Mouse (Mus musculus) cerebellum, adult 18-20 months (tissue): Measurements from ENCODE around the gene Slc2a8.

Experiments
- DNase-seq, 2 experiments: peaks; one replicate each; pipeline ENCODE4 v3.0.0; 2021

Gene Slc2a8

DNA sequence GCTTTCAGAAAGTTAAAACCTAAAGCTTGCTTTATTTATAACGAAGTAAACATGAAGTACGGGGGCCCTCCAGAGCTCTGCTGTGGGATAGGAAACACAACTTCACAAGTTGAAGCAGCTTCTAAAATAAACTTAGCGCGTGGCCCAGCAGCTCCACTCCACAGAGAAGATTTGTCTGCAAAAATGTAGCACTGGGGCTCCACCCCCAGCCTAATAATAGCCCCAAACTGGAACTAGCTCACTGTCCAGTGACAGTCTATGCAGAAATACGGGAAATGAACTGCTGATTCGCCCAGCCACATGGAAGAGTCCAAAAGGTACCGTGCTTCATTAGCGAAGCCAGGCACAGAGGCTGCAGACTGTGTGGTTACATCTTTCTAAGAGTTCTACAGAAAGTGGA is 12.6 kb downstream of the Slc2a8 start:
- DNase-seq = no peak

DNA sequence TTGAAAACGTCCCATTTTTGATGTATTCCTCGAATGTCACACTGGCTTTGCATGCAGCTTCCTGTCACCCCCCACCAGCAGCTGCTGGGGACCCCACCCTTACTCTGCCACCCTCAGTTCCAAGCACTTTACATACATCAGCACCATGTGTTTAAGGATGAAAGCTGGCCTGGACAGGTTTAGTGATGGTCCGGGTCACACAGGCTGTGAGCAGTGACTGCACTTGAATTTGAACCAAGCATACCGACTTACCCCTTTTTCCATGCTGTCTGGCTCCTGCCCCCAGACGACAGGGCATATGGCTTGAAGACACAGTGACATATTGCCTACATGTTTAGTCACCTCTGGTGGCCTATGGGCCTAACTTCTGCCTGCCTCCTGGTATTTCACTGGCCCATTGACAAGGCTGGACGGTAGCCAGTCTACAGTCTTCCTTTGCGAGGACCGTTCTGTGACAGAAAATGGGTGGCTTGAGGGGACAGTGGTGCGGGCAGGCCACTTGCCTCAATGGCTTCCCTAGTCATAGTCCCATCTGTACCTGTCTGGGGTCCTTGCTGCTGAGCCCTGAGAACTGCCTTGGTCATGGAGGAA is 13.8 kb downstream of the Slc2a8 start:
- DNase-seq = peak in 1 of 2 experiments; percentile 42

DNA sequence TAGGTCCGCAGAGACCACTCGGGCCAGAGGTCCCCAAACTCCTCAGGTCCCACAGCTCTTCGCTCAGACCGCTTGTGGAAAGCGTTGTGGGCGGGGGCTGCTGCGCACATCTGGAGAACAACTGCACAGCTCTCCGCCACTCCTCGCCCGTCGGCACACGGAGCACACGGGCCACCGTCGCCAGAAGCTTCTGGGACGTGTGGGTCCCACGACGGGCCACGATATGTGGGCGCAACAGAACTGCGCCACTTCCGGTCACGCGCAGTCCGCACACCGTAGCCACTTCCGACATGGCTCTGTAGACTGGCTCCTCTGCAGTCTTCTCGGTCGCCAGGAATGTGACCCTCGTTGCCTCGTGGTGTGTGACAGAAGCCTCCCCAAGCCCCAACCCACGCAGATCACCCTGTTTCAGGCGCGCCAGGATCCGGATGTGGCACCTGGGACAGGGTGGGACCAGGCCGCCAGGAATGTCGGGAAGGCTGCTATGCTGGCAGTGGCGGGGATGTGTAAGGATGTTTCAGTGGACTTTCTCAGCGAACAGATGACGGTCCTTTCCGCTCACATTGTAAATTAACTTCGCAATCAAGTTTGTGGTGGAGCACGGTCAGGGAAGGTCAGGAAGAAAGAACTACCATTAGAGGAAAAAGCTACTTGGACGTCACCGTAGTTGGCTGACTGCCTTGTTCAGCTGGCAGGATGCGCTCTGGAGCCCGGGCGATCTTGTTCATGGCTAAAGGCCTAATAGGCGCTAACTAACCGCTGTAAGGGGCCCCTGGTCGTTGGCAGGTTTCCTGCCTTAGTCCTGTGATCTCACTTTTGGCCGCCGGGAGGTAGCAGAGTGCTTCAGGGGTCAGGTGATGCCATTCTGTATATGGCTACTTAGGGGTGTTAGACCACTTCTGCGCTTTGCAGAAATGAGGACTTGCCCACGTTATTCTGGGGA is 14.9 kb downstream of the Slc2a8 start:
- peak; percentile 85 to 91 for DNase-seq

DNA sequence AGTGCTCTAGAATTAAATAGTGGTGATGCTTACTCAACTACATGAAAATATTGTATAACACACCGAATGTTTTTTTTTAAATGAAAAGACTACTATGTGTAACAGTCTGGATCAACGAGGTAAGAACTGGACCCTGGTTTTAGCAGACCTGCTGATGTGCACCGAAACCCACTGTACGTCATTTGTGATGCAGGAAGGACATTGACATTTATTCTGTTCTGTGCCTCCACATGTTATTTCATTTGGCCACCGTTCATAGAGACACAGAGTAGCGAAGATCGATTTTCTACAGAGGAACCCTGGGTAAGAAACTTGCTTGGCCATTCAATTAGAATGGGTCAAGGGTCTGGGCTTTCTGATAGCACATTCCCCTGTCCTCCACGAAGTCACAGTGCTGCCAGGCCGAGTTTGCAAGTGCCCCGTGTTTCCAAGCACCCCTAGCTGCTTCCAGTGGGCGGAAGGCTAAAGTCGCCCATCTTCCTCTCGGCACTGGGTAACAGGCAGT is 15.6 kb downstream of the Slc2a8 start:
- DNase-seq = peak in 1 of 2 experiments; percentile 16

DNA sequence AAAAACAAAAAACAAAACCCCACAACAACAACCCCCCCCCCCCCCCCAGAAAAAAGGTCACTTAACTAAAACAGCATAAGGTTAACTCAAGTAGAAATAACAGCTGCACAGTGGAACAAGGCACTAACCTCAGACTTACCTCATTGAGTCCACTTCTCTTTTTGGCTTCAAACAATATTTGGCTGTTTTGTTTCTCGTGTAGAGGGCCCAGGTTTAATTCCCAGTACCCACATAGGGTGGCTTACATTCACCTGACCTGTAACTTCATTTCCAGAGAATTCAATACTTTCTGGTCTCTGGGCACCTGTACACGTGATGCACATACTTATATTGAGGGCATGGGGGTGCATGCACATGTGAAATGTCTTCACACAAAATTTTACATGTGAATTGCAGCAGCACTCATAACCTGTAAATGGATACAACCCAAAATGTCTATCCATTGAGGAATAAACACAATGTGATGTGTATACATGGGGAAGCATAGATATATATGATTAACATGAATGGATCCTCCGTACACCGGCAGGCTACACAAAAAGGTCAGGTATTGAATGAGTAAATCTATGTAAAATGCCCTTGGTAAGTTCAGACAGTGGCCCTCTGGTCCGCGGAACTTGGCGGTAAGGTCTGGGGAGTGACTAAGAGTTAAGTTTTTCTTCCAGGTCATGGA is 16.2 kb downstream of the Slc2a8 start:
- DNase-seq = no peak

DNA sequence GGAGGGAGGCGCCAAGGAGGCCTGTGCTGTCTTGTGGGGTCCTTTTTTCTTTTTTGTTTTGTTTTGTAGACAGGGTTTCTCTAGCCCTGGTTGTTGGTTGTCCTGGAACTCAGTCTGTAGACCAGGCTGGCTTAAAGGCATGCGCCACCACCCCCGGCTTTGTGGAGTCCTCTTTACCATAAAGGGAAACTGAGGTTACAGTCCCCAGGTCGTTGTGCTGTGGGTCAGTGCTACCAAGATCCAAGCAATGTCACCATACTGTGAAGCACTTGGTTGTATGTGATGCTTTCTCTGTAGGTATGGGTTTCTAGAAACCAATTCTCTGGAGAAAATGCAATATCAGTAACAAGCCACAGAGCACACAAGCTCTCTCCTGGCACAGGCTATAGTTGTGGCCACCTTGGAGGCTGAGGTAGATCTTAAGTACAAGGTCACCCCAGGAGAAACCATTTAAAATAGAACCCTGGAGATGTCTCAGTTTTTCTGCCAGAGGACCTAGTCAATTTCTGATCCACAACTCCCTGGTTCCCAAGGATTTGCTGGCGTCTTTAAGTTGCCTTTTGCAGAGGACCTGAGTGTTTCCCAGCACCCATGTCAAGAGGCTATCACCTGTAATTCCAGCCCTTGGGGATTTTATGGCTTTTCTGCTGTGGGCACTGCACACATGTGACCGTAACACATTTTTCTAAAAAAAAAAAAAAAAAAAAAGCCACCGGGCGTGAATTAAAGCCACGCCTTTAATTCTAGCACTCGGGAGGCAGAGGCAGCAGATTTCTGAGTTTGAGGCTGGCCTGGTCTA is 17.0 kb downstream of the Slc2a8 start:
- DNase-seq = no peak

DNA sequence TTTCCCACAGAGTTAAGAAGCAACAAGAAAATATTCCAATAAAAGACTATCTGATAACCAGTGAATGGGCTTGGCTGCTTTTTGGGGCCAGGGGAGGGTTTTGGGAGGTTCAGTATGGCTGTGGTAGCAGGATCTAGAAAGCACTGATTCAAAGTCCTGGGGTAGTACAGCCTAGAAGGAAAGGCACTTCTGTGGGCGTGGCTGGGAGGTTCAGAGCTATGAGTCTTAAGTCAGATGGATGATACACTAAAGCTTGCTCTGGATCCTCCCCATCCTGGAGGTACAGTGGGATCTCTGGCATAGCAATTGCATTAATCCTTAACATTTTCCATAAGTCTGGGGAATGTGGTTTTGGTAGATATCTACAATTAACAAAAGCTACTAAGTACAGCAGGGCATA is 17.9 kb downstream of the Slc2a8 start:
- DNase-seq = no peak

DNA sequence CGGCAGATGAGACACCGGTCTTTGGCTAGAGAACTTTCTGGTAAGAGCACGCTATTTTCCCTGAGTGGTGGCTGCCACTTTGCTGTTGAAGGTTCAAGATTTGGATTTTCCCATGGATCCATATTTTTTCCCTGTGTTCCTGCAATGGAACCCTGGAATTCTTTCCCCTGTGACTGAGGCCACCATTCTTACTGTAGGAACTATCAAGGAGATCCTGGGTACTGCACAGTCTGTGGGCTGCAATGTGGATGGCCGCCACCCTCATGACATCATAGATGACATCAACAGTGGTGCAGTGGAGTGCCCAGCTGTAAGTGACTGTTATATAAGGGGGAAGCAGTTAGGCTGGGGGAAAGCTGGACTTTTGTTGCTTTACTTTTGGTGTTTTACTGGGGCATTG is 18.3 kb downstream of the Slc2a8 start:
- no peak for DNase-seq

DNA sequence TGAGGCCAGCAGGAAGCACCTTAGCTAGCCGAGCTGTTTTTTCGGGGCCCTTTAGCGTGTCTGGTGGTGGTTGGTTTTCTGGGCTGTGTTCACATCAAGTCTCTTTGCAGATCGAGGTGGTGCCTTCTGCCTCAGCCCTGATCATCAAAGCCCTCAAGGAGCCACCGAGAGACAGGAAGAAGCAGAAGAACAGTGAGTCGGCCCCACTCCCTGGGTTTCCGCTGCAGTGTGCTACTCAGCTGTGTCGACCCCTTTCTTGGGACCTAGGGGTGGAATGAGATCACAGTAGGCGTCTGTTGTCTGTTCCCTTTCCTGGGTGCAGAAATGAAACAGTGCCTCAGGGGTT is 19.0 kb downstream of the Slc2a8 start:
- no peak for DNase-seq

DNA sequence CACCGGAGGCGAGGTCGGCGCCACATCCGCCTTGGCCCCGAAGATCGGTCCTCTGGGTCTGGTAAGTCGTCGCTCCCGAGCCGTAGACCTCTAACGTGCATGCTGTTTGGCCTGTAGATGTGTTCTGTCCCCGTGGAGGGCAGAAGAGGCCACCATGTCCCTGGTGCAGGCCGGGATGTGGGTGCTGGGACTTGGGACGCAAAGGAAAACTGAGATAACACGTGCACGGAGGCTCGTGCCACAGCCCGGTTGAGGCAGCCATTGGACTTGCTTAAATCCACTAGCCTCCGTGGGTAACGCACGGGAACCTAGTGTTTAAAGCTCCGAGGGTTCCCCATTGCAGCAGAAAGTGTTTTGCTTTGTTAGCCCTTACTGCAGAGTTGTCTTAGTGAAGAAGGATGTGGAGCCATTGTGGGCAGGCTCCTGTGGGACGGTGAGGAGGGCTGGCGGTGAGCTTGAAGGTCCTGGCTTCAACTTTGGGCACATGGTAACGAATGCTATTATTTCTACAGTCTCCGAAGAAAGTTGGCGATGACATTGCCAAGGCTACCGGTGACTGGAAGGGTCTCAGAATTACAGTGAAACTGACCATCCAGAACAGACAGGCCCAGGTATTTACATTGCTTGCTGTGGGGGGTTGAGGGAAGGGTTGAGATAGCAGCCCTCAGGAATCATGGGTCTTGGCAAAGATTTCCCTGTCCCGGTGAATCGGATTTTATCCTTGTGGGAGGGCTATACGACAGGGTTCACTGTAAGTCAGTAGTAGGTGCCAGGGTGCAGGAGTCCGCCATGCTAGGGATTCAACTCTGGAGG is 19.6 kb downstream of the Slc2a8 start:
- no peak for DNase-seq

DNA sequence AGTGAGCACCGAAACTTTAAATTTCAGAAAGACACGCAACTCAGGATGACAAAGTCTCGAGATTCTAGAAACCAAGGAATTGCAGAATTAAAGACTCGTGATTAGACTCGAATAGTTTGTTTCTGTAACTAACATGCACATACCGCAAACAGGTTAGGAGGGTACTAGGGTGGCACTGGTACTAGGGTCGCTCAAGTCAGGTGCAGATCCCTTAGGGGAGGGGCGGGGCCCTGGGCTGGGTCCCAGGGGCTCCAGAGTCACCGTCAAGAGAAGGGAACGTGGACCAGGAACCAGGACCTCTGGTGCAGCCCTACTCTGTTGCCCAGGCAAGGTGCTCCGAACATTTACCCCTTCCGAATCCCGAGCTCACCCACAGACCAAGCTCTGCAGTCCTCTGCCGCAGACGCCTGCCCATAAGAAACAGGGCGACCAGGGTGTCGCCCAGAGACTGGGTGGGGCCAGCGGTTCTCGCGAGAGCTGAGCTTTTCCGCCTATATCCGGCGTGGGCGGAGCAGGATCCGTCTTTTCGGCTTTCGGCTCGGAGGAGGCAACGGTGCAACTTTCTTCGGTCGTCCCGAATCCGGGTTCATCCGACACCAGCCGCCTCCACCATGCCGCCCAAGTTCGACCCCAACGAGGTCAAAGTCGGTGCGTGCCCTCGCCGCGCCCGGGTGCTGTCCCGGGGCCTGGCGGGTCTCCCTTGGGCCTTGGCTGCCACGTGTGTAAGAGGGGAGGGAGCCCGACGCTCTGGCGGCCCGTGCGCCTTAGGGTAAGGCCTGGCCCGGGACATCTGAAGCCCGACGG is 20.5 kb downstream of the Slc2a8 start, which contains the start of the genes Rpl12 and Lrsam1:
Gene Rpl12 (plus strand): TSS at position 368 of the 804 bp plus-strand sequence.
Gene Lrsam1 (minus strand): TSS at position 423 of the 804 bp plus-strand sequence.
- DNase-seq = peak; percentile 91 to 94

DNA sequence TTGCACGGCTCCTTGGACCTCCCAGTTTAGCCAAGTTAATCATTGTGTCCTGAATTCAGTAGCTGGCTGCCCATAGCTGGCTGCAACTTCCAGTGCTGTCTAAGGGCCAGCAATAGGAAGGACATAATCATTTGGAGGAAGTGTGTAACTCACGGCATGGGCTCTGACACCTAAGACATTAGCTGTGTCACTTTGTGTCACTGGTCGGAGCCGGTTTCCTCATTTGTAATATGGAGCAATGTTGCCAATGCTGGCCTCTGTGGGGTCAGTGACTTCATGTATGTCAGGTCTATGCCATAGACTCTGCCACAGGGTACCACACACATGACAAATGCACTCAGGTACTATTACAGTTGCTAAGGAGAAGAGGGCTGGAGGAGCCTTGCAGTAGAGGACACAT is 21.6 kb downstream of the Slc2a8 start:
- DNase-seq = no peak

DNA sequence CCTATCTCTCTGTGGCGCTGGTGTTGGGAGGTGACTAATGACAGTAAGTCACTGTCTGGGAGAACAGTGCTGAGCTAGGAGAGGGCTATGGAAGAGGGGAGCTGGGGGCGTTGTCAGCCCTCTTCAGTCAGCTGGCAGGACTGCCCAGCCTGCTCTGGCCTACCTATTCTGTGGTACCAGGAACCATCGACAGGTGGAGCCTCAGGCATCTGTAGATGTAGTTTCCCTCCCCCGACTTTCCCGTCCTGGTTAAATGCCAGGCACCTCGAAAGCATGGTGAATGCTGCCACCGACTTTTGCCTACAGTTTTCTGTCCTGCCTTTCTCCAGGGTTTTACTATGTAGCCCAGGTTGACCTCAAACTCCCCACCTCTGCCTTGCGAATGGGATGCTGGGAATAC is 24.5 kb downstream of the Slc2a8 start:
- no peak for DNase-seq

DNA sequence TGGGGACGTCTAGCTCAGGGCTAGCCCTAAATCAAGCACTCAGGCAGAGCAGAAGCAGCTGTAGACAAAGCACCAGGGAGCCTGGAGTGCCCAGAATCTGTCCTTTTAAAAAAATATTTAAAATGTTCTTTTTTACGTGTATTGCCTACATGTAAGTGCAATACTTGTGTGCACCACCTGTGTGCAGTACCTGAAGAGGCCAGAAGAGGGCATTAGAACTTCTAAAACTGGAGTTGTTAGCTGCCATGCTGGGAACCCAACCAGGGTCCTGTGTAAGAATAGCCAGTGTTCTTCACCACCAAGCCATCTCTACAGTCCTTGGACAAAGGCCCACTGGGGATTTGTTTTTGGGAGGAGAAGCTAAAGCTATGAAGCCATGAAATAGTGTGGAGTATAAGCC is 27.3 kb downstream of the Slc2a8 start:
- no peak for DNase-seq

DNA sequence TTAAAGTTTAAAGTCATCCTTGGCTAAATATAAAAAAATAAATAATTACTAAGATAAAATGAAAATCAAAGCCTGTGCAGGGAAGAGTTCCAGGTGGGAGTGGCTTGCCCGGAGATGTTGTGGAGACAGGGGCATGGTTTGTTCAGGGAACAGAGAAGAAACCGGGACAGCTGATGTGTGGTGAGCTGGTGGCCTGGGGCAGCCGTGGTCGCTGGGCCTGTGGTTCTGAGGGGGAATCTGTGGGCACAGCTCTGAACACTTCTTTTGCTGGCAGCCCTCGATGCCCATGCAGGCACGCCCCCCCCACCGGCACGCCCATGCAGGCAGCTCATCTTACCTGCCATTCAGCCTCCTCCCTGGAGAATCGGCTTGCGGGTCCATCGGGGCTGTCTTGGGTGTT is 34.4 kb downstream of the Slc2a8 start:
- no peak for DNase-seq

DNA sequence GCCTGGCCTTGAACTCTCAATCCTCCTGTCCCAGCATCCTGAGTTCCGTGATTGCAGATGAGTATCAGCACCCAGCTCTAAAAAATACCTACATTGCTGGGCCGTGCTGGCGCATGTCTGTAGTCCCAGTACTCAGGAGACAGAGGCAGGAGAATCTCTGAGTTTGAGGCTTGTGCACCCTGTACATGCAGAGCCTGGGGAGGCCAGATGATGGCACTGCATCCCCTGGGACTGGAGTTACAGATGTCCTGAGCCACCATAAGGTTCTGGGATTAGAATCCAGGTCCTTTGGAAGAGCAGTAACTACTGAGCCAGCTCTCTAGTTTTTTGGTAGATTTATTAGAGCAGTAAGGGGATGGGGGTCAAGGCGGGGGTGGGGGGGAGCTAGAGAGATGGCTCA is 41.4 kb downstream of the Slc2a8 start:
- no peak for DNase-seq

DNA sequence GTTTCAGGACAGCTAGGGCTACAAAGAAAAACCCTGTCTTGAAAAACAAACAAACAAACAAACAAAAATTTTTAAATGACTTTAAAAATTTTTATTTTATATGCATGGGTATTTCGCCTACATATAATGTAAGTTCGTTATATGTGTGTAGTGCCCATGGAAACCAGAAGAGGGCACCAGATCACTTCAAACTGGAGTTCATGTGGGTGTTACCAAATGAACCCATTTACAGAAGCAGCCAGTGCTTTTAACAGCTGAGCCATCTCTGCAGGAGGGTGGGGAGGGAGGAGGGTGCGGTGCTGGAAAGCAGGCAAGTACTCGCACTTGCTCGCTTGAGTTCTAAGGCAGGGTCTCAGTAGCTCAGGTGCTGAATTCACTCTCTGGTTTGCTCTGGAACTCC is 42.5 kb downstream of the Slc2a8 start:
- peak; percentile 37 to 45 for DNase-seq

DNA sequence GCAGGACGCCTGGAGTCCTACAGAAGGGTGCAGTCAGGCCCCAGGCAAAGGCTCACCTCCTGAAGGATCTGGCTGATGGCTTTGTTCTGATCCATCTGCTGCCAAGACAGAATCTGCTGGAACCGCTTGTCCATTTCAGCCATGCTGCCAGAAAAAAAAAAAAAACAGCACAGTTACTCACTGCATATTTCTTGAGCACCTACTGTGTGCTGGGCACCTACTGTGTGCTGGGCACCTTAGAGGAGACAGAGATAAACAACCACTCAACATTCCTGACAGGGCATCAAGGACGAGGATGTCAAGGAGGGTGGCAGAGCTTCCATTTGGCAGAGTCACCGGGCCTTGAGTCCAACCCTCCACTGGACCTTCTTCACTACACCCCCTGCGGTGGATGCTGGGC is 43.1 kb downstream of the Slc2a8 start:
- no peak for DNase-seq

DNA sequence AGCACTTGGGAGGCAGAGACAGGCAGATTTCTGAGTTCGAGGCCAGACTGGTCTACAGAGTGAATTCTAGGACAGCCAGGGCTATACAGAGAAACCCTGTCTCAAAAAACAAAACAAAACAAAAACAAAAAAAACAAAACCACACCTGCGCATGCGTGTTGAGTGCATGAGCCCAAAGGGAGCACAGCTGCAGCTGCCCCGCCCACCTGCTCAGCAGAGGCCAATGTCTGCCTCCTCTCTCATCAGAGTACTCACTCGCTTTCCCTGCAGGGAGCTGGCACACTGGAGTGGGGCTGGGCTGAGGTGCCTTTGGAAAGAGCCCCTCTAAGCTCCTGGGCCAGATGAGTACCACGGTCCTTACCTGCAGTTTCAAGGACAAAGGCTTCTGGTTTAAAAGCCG is 50.2 kb downstream of the Slc2a8 start:
- no peak for DNase-seq

DNA sequence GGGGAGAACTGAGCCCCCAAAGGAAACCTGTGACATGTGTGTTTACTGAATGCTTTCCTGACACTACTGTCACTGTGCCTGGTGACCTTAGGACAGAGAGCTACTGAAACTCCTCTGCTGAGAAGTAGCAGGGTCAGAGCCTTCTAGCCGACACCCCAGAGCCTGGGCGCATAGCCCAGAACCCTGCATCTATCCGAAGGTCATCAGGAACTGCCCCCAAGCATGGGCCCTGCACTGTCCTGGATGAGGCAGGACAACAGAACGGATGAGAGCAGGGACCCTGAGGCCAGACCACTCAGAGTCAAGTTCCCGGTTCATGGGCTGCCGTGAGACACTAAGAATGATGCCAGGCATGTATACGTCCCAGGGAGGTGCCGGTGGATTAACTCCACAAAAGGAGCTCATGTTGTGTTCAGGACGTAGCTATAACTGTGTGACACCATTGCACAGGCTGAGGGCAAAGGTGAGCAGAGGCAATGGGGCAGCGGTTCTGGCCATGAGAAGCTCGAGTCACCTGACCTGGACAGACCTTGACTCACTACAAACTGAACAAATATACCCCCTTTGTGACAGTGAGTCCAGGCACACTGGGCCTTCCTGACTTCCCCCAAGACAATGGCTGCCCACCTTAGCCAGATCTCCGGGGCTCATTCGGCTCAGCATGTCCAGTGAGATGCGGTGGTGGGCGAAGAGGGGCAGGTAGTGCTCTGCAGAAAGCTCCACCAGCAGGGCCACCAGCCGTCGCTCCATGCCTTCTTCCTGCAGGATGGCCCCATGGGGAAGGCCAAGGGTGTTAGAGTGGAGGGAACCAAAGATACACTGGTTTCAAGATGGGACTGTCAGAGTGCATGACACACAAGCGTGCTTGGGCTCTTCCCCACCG is 52.7 kb downstream of the Slc2a8 start:
- DNase-seq = no peak
